Mouse (Mus musculus): ENCODE measurements around the gene Prkab2. TPM values are rescaled to one million over a fixed set of nuclear protein-coding genes. Genes with fewer than 3 reads are reported as not detected.

The Prkab2 gene
- polyA plus RNA-seq, 1 experiment, result 21.2 TPM

GRCm38 (mm10) chr3:97641396-97641795 lies 16.6 kb upstream of the Prkab2 start:
- no peaks in the 10 kb centered on the region for H3K36me3 ChIP-seq (ENCODE audit: control insufficient read depth, insufficient read depth, low read length, poor library complexity, severe bottlenecking)
- H3K4me1 ChIP-seq (ENCODE audit: control insufficient read depth, insufficient read depth, low read length), result no peaks in the 10 kb centered on the region
- no peaks in the 10 kb centered on the region for H3K27me3 ChIP-seq (ENCODE audit: control insufficient read depth, insufficient read depth, low read length, poor library complexity, severe bottlenecking)
- H3K27ac ChIP-seq (ENCODE audit: insufficient read depth, low read length), result no peak overlapping the region
- no peak for TF ChIP-seq EP300 (IDR thresholded peaks at IDR 0.05; ENCODE audit: insufficient read depth, low read depth, low read length)
- TF ChIP-seq POLR2A (IDR thresholded peaks at IDR 0.05; ENCODE audit: insufficient read depth, low read length), result no peak
- no peak for TF ChIP-seq CTCF (IDR thresholded peaks at IDR 0.05; ENCODE audit: low read depth, low read length)
- H3K9me3 ChIP-seq (replicated peaks; ENCODE audit: control insufficient read depth, insufficient read depth, low read length, poor library complexity, severe bottlenecking), result no peaks in the 10 kb centered on the region
- H3K9ac ChIP-seq (ENCODE audit: low read depth, poor library complexity, severe bottlenecking), result no peak overlapping the region
- no peak overlapping the region for H3K4me3 ChIP-seq (ENCODE audit: low read depth, low read length)

GRCm38 (mm10) chr3:97642001-97642400 lies 16.0 kb upstream of the Prkab2 start:
- H3K27me3 ChIP-seq (ENCODE audit: control insufficient read depth, insufficient read depth, low read length, poor library complexity, severe bottlenecking), result no peaks in the 10 kb centered on the region
- no peak overlapping the region for H3K4me3 ChIP-seq (ENCODE audit: low read depth, low read length)
- no peaks in the 10 kb centered on the region for H3K4me1 ChIP-seq (ENCODE audit: control insufficient read depth, insufficient read depth, low read length)
- no peaks in the 10 kb centered on the region for H3K9me3 ChIP-seq (replicated peaks; ENCODE audit: control insufficient read depth, insufficient read depth, low read length, poor library complexity, severe bottlenecking)
- no peaks in the 10 kb centered on the region for H3K36me3 ChIP-seq (ENCODE audit: control insufficient read depth, insufficient read depth, low read length, poor library complexity, severe bottlenecking)
- no peak for TF ChIP-seq CTCF (IDR thresholded peaks at IDR 0.05; ENCODE audit: low read depth, low read length)
- TF ChIP-seq POLR2A (IDR thresholded peaks at IDR 0.05; ENCODE audit: insufficient read depth, low read length), result no peak
- no peak for TF ChIP-seq EP300 (IDR thresholded peaks at IDR 0.05; ENCODE audit: insufficient read depth, low read depth, low read length)
- H3K27ac ChIP-seq (ENCODE audit: insufficient read depth, low read length), result no peak overlapping the region
- no peak overlapping the region for H3K9ac ChIP-seq (ENCODE audit: low read depth, poor library complexity, severe bottlenecking)

GRCm38 (mm10) chr3:97648518-97648917 lies 9.5 kb upstream of the Prkab2 start:
- Histone ChIP-seq H3K36me3 (ENCODE audit: control insufficient read depth, insufficient read depth, low read length, poor library complexity, severe bottlenecking) (no peaks in the 10 kb centered on the region), H3K4me1 (ENCODE audit: control insufficient read depth, insufficient read depth, low read length) (no peaks in the 10 kb centered on the region), H3K4me3 (ENCODE audit: low read depth, low read length) (no peak overlapping the region), H3K9me3 (replicated peaks; ENCODE audit: control insufficient read depth, insufficient read depth, low read length, poor library complexity, severe bottlenecking) (no peaks in the 10 kb centered on the region), H3K27ac (ENCODE audit: insufficient read depth, low read length) (no peak overlapping the region), H3K27me3 (ENCODE audit: control insufficient read depth, insufficient read depth, low read length, poor library complexity, severe bottlenecking) (no peaks in the 10 kb centered on the region), H3K9ac (ENCODE audit: low read depth, poor library complexity, severe bottlenecking) (no peak overlapping the region)
- TF ChIP-seq EP300 (IDR thresholded peaks at IDR 0.05; ENCODE audit: insufficient read depth, low read depth, low read length), result no peak
- no peak for TF ChIP-seq CTCF (IDR thresholded peaks at IDR 0.05; ENCODE audit: low read depth, low read length)

GRCm38 (mm10) chr3:97649022-97649421 lies 9.0 kb upstream of the Prkab2 start:
- TF ChIP-seq POLR2A (IDR thresholded peaks at IDR 0.05; ENCODE audit: insufficient read depth, low read length), result no peak
- TF ChIP-seq EP300 (IDR thresholded peaks at IDR 0.05; ENCODE audit: insufficient read depth, low read depth, low read length), result no peak
- no peak for TF ChIP-seq CTCF (IDR thresholded peaks at IDR 0.05; ENCODE audit: low read depth, low read length)
- Histone ChIP-seq H3K36me3 (ENCODE audit: control insufficient read depth, insufficient read depth, low read length, poor library complexity, severe bottlenecking) (no peaks in the 10 kb centered on the region), H3K9ac (ENCODE audit: low read depth, poor library complexity, severe bottlenecking) (no peak overlapping the region), H3K4me1 (ENCODE audit: control insufficient read depth, insufficient read depth, low read length) (no peaks in the 10 kb centered on the region), H3K9me3 (replicated peaks; ENCODE audit: control insufficient read depth, insufficient read depth, low read length, poor library complexity, severe bottlenecking) (no peaks in the 10 kb centered on the region), H3K27me3 (ENCODE audit: control insufficient read depth, insufficient read depth, low read length, poor library complexity, severe bottlenecking) (no peaks in the 10 kb centered on the region), H3K27ac (ENCODE audit: insufficient read depth, low read length) (no peak overlapping the region), H3K4me3 (ENCODE audit: low read depth, low read length) (no peak overlapping the region)

GRCm38 (mm10) chr3:97649469-97649868 lies 8.5 kb upstream of the Prkab2 start:
- no peaks in the 10 kb centered on the region for H3K36me3 ChIP-seq (ENCODE audit: control insufficient read depth, insufficient read depth, low read length, poor library complexity, severe bottlenecking)
- H3K9me3 ChIP-seq (replicated peaks; ENCODE audit: control insufficient read depth, insufficient read depth, low read length, poor library complexity, severe bottlenecking), result no peaks in the 10 kb centered on the region
- TF ChIP-seq POLR2A (IDR thresholded peaks at IDR 0.05; ENCODE audit: insufficient read depth, low read length) (no peak), CTCF (IDR thresholded peaks at IDR 0.05; ENCODE audit: low read depth, low read length) (no peak), EP300 (IDR thresholded peaks at IDR 0.05; ENCODE audit: insufficient read depth, low read depth, low read length) (no peak)
- no peaks in the 10 kb centered on the region for H3K4me1 ChIP-seq (ENCODE audit: control insufficient read depth, insufficient read depth, low read length)
- H3K27ac ChIP-seq (ENCODE audit: insufficient read depth, low read length), result no peak overlapping the region
- no peak overlapping the region for H3K9ac ChIP-seq (ENCODE audit: low read depth, poor library complexity, severe bottlenecking)
- H3K4me3 ChIP-seq (ENCODE audit: low read depth, low read length), result no peak overlapping the region
- no peaks in the 10 kb centered on the region for H3K27me3 ChIP-seq (ENCODE audit: control insufficient read depth, insufficient read depth, low read length, poor library complexity, severe bottlenecking)

GRCm38 (mm10) chr3:97651604-97652003 lies 6.4 kb upstream of the Prkab2 start:
- TF ChIP-seq EP300 (IDR thresholded peaks at IDR 0.05; ENCODE audit: insufficient read depth, low read depth, low read length) (no peak), POLR2A (IDR thresholded peaks at IDR 0.05; ENCODE audit: insufficient read depth, low read length) (no peak), CTCF (IDR thresholded peaks at IDR 0.05; ENCODE audit: low read depth, low read length) (no peak)
- Histone ChIP-seq H3K9me3 (replicated peaks; ENCODE audit: control insufficient read depth, insufficient read depth, low read length, poor library complexity, severe bottlenecking) (no peaks in the 10 kb centered on the region), H3K27ac (ENCODE audit: insufficient read depth, low read length) (no peak overlapping the region), H3K4me3 (ENCODE audit: low read depth, low read length) (no peak overlapping the region), H3K36me3 (ENCODE audit: control insufficient read depth, insufficient read depth, low read length, poor library complexity, severe bottlenecking) (no peaks in the 10 kb centered on the region), H3K4me1 (ENCODE audit: control insufficient read depth, insufficient read depth, low read length) (no peaks in the 10 kb centered on the region), H3K9ac (ENCODE audit: low read depth, poor library complexity, severe bottlenecking) (no peak overlapping the region), H3K27me3 (ENCODE audit: control insufficient read depth, insufficient read depth, low read length, poor library complexity, severe bottlenecking) (no peaks in the 10 kb centered on the region)

Measured in ES-Bruce4 (cell line).